Mouse (Mus musculus) kidney, postnatal 4 days (tissue): ENCODE results near the gene Ramp2.

ENCODE experiments used
- DNase-seq, 2 experiments: peaks; one replicate each; pipeline ENCODE4 v3.0.0; 2021; ENCODE audit warnings: mixed read lengths in 2 of 2

The Ramp2 gene

DNA sequence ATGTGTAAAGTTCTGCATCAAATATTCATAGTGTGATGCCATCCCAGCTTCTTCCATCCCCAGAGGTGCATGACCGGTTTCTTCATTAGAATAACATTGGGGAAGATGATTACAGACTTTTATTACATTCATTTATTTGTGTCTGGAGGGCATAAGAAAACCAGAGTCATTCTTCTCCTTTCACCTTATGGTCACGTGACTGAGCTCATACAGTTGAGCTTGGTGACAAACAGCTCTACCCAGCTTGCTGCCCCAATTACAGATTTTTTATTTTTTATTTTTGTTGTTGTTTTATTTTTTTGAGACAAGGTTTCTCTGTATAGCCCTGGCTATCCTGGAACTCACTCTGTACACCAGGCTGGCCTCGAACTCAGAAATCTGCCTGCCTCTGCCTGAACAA, 26.6 kb downstream of the Ramp2 start:
- no peak for DNase-seq

DNA sequence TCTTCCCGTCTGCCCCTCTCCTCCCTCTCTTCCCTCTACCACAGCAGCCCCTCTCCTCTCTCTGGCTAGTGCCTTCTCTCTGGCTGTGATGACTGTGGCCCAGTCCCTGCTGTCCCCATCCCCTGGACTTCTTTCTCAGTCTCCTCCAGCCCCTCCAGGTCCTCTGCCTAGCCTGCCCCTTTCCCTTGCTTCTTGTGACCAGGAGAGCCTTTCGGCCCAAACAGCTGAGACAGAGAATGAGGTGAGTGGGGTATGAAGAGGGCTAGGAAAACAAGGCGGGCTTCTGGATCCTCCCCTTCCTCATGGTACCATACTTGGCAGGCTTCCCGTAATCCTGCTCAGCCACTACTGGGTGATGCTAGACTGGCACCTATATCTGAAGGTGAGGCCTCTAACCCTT, 29.5 kb downstream of the Ramp2 start:
- DNase-seq = no peak

GRCm38 (mm10) chr11:101276319-101277070, 30.7 kb downstream of the Ramp2 start:
- peak; percentile 34 to 50 for DNase-seq

DNA sequence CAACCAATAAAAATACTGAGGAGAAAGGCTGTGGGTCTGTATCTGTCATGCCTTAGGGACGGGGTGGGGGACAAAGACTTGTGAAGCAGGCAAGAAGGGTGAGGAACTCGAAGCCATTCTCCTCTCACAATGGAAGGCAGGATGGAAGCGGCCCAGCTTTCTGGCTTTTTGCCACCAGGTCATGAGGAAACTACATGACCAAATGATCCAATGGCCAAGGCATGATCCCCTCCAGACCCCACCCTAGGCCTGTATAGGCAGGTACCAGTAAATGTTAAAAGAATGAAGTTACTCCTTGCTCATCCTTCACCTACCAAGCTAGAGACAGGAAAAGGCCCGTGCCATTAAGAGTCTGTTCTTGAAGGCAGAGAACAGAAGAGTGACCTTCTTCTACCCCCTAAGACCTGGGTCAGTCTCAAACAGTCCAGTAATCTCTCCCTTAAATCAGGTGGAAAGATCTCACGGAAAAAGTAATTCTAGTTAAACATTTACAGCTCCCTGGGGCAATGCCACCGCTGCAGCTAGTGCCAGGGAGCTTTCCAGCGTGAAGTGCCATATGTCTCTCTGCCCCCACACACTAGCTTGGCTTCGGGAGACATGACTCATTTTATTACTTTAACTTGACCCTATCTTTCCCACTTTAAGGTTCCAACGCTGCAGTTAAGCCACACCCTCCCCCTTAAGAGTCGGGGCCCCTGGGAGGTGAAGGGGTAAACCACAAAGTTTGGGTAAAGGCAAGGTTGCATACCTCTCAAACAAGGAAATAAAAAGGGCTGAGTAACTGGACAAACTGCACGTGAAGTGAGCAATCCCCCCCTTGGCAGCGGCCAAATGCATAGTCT, 31.8 kb downstream of the Ramp2 start:
- DNase-seq = peak; percentile 56 to 72

GRCm38 (mm10) chr11:101278223-101279192, 32.7 kb downstream of the Ramp2 start, which contains the start of the genes Cntd1 and Coa3:
TSS of gene Cntd1 (plus strand) at chr11:101279012.
TSS of gene Coa3 (minus strand) at chr11:101279114.
- DNase-seq = peak; percentile 87 to 91

GRCm38 (mm10) chr11:101279193-101279569, 33.4 kb downstream of the Ramp2 start:
- DNase-seq = peak in 1 of 2 experiments; percentile 20

DNA sequence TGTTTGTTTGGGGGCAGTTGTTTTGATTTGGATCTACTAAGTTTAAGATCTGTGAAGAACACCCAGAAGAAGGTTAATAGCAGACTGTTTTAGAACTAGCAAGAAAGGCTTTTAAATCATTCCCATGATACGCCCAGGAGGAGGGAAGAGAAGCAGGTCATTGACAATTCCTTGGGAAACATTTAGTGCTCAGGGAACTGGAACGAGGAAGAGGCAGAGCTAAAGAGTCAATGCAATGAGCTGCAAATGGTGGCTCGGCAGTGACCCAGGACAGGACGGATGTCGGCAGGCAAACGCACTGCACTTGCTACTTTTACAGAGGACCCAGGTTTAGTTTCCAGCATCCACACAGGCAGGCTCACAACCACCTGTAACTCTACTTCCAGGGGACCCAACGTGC, 35.0 kb downstream of the Ramp2 start:
- DNase-seq = peak in 1 of 2 experiments; percentile 12

DNA sequence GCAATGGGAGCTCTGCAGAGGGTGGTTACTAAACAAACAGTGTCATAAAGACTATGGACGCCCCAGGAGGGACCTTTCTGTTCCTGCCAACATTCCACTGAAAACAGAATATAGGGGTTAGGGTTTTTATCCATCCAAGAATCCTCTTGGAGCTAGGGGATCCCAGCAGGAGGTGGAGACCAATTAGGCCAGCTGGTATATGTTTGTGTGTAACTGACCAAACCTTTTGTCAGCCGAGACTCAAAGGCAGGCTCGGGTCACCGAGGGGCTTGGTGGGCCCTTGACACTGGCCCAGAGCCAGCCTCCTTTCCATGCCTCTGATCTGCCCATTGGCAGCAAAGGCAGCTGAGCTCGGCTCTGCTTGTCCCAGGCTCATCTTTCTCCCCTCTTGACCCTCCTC, 37.1 kb downstream of the Ramp2 start:
- no peak for DNase-seq

DNA sequence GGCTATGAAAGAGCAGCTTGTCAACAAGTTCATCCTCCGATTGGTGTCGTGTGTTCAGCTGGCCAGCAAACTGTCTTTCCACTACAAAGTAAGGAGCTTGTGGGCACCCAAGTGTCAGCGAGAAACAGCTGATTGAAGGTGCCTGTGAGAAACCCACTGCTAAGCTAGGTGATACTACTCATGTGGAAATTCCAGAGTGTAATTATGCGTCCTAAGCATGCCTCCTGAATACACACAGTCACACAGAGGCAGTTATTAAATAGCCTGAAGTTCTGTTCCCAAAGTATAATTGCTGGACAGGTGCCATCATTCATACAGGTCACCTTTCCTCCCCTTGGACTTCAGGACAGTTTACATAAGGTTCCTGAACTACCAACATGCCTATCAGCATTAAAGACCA, 38.0 kb downstream of the Ramp2 start:
- peak in 1 of 2 experiments; percentile 10 for DNase-seq

DNA sequence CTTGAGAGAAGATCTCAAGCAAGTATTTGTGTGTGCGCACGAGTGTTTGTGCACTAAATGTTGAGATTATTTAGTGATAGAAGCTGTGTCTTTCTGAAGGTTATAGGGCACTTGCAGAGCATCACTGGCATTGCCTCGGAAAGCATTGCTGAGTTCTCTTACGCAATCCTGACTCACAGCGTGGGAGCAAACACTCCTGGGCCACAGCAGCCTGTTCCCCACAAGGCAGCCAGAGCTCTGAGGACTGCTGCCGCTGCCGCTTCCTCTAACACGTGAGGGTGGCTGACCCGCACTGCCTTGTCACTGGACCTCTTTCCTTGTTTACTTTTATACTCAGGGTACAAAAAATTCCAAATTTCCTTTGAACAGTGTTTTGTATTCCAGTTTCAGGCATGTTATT, 41.5 kb downstream of the Ramp2 start:
- no peak for DNase-seq

DNA sequence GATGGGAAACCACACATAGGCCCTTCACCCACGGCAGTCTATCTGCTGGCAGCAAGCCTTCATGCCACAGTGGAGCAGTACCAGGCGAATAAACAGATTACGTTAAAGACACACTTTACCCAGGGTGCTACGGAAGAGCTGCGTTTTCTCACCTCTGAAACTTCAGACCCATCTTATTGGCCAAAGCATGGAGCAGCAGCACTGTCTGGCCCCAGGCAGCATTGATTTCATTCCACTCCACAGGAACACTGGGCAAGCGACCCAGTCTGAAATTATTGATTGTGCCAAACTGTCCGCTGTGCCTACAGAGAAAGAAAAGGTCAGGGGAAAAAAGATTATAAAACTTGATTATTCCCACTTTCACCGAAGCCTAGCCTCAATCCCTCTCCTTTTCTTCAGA, 45.4 kb downstream of the Ramp2 start:
- DNase-seq = no peak

GRCm38 (mm10) chr11:101295191-101295590, 49.4 kb downstream of the Ramp2 start:
- no peak for DNase-seq

GRCm38 (mm10) chr11:101300881-101301280, 55.1 kb downstream of the Ramp2 start:
- peak in 1 of 2 experiments; percentile 25 for DNase-seq

GRCm38 (mm10) chr11:101301299-101302003, 55.6 kb downstream of the Ramp2 start:
- peak in 1 of 2 experiments; percentile 26 for DNase-seq

- peak; percentile 99 to 100 for DNase-seq
Measured at GRCm38 (mm10) chr11:101302004-101302798, 56.4 kb downstream of the Ramp2 start, which contains the start of gene Becn1. TSS of gene Becn1 (minus strand) at chr11:101302286.

DNA sequence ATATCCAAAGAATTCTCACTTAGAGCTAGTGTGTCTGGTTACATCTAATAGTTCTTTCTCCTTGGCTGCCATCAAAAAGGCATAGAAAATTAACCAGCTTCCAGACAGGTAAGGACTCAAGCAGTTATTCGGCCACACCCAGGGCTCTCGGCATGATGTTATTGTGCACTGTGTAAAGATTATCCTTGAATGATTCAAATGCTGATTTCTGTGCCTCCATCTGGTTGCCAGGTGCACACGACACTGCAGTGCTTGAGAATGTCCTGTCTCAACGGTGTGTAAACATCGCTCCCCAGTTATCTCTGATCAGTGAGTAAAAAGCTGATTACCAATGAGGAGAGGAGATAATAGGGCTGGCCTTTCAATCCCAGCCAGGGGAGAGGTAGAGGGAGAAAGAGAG, 61.9 kb downstream of the Ramp2 start:
- no peak for DNase-seq
